In the genomic region with DNA sequence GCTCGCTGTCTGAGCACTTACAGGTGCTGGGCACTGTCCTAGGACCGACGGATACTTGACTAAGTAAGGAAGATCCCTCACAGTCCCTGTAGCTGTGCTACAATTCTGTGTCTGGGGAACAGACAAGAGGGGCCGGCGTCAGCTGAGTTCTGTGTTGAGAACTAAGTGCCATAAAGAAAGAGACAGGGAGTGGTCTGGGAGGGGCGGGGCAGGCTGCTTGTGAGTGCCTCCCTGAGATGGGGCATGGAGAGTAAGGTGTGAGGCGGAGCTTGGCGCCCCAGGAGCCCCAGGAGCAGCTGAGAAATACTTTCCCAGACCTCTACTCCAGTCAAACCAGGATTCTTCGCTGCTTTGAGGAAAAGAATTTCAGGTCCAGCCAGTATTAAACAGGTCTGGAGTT, we compare ENCODE assay signal across 27 mouse cellular contexts.
DNase-seq lines count a peak whose midpoint lies in the region; ATAC-seq and TF ChIP-seq lines count a peak whose summit lies in the region.
"Had no signal": no experiment of that assay in that cellular context is flagged by ENCODE, and none has a peak within 500 bp of the region (broad histone marks: within the 10 kb centered on the region; RNA-seq: fewer than 3 reads in every experiment).

No protein-coding gene starts in this region.

- TF ChIP-seq EP300 in liver, postnatal 0 days (IDR thresholded peaks at IDR 0.05; ENCODE audit: low read depth) = no peak
- no peak for TF ChIP-seq EP300 in liver, embryonic 14.5 days (IDR thresholded peaks at IDR 0.05; ENCODE audit: low read depth)

- no peak overlapping the region for H3K4me3 ChIP-seq in liver, postnatal 0 days (ENCODE audit: low read depth, low read length)
- no peak overlapping the region for H3K4me3 ChIP-seq in midbrain, embryonic 11.5 days (ENCODE audit: low read depth, low read length)
- H3K4me3 ChIP-seq in midbrain, embryonic 14.5 days (replicated peaks; ENCODE audit: low read depth, low read length) = no peak overlapping the region
- no peak overlapping the region for H3K4me3 ChIP-seq in liver, embryonic 14.5 days (ENCODE audit: insufficient read depth in 1 of 2, low read depth in 2 of 2, low read length in 2 of 2)
- H3K4me3 ChIP-seq in thymus, adult 2 months (ENCODE audit: control insufficient read depth, insufficient read depth, low read length) = no peak overlapping the region
- H3K4me3 ChIP-seq: embryonic facial prominence, embryonic 15.5 days; gastrocnemius, adult 2 months; heart, embryonic 15.5 days; hindbrain, embryonic 13.5 days; limb, embryonic 15.5 days; midbrain, embryonic 15.5 days; neural tube, embryonic 13.5 days had no signal

- H3K4me2 ChIP-seq in liver, postnatal 0 days (ENCODE audit: low read depth, low read length) = no peak overlapping the region
- H3K4me2 ChIP-seq in midbrain, embryonic 11.5 days = no peak overlapping the region
- no peak overlapping the region for H3K4me2 ChIP-seq in midbrain, embryonic 14.5 days (ENCODE audit: low read length)
- H3K4me2 ChIP-seq in liver, embryonic 14.5 days (ENCODE audit: low read depth) = no peak overlapping the region
- H3K4me2 ChIP-seq: embryonic facial prominence, embryonic 15.5 days; heart, embryonic 15.5 days; hindbrain, embryonic 13.5 days; limb, embryonic 15.5 days; midbrain, embryonic 15.5 days; neural tube, embryonic 13.5 days had no signal

- peak; percentile 68 for DNase-seq in liver
- no peak for DNase-seq in liver, postnatal 0 days
- peak; percentile 77 for DNase-seq in midbrain, embryonic 11.5 days (ENCODE audit: low spot score, missing footprints)
- no peak for DNase-seq in midbrain, embryonic 14.5 days
- DNase-seq in liver, embryonic 14.5 days (ENCODE audit: low read depth in 3 of 3, low spot score in 3 of 3) = no peak
- DNase-seq in thymus, adult 2 months = no peak
- DNase-seq in testis, postnatal 14 days (ENCODE audit: low spot score) = no peak
- DNase-seq: adrenal gland, adult 2 months; B cell, adult 2 months; cerebellum, adult 11-12 months; cerebellum, postnatal 10 days; gastrocnemius, adult 2 months; heart, postnatal 36 days; kidney, adult 9 months; kidney, postnatal 36 days; retina, postnatal 1 day; thymus, postnatal 36 days had no signal

- no peaks in the 10 kb centered on the region for H3K27me3 ChIP-seq in liver, postnatal 0 days (ENCODE audit: insufficient read depth, low read length)
- H3K27me3 ChIP-seq in midbrain, embryonic 11.5 days (ENCODE audit: control insufficient read depth, insufficient read depth, low read length) = no peaks in the 10 kb centered on the region
- no peaks in the 10 kb centered on the region for H3K27me3 ChIP-seq in midbrain, embryonic 14.5 days (ENCODE audit: control insufficient read depth, insufficient read depth, low read length)
- no peaks in the 10 kb centered on the region for H3K27me3 ChIP-seq in liver, embryonic 14.5 days (ENCODE audit: control insufficient read depth, insufficient read depth, low read length)
- H3K27me3 ChIP-seq in thymus, adult 2 months (ENCODE audit: control insufficient read depth, insufficient read depth, low read length) = no peaks in the 10 kb centered on the region
- H3K27me3 ChIP-seq: CH12.LX; embryonic facial prominence, embryonic 15.5 days; heart, embryonic 15.5 days; hindbrain, embryonic 13.5 days; limb, embryonic 15.5 days; midbrain, embryonic 15.5 days; neural tube, embryonic 13.5 days; Patski had no signal

- H3K4me1 ChIP-seq in liver, postnatal 0 days (ENCODE audit: insufficient read depth) = peaks cover 3% of the 10 kb centered on the region; the same call in 1 of the 2 replicates
- peaks cover 8% of the 10 kb centered on the region for H3K4me1 ChIP-seq in midbrain, embryonic 11.5 days (ENCODE audit: control insufficient read depth, insufficient read depth, low read length)
- H3K4me1 ChIP-seq in midbrain, embryonic 14.5 days (ENCODE audit: control insufficient read depth, insufficient read depth, low read length) = peaks cover 4% of the 10 kb centered on the region; the same call in 1 of the 2 replicates
- peaks cover 4 to 13% of the 10 kb centered on the region in 2 experiments for H3K4me1 ChIP-seq in liver, embryonic 14.5 days (replicated peaks; ENCODE audit: control insufficient read depth in 2 of 2, insufficient read depth in 2 of 2, low read length in 1 of 2)
- peaks cover 22% of the 10 kb centered on the region for H3K4me1 ChIP-seq in thymus, adult 2 months (replicated peaks; ENCODE audit: control insufficient read depth, insufficient read depth, low read length)

- no peaks in the 10 kb centered on the region for H3K9me3 ChIP-seq in liver, postnatal 0 days (ENCODE audit: low read length)
- H3K9me3 ChIP-seq in midbrain, embryonic 11.5 days (ENCODE audit: control insufficient read depth, low read length) = no peaks in the 10 kb centered on the region
- H3K9me3 ChIP-seq in midbrain, embryonic 14.5 days (ENCODE audit: control insufficient read depth, low read length) = no peaks in the 10 kb centered on the region
- no peaks in the 10 kb centered on the region for H3K9me3 ChIP-seq in liver, embryonic 14.5 days (ENCODE audit: control insufficient read depth, low read length)
- H3K9me3 ChIP-seq: embryonic facial prominence, embryonic 15.5 days; heart, embryonic 15.5 days; hindbrain, embryonic 13.5 days; limb, embryonic 15.5 days; midbrain, embryonic 15.5 days; neural tube, embryonic 13.5 days had no signal

- no peak for TF ChIP-seq CTCF in liver, postnatal 0 days (IDR thresholded peaks at IDR 0.05; ENCODE audit: low read depth)
- no peak for TF ChIP-seq CTCF in liver, embryonic 14.5 days (IDR thresholded peaks at IDR 0.05; ENCODE audit: low read depth)
- no peak for TF ChIP-seq CTCF in thymus, adult 2 months (IDR thresholded peaks at IDR 0.05; ENCODE audit: borderline replicate concordance, control insufficient read depth, extremely low read depth, insufficient read depth, low read length, poor library complexity)

- 45% methylated on average over 9 of the region's 9 CpGs for WGBS in liver, postnatal 0 days (ENCODE audit: insufficient replicate concordance)
- WGBS in midbrain, embryonic 11.5 days = 29% methylated on average over 9 of the region's 9 CpGs
- 32% methylated on average over 9 of the region's 9 CpGs for WGBS in midbrain, embryonic 14.5 days
- 31% methylated on average over 9 of the region's 9 CpGs for WGBS in liver, embryonic 14.5 days (ENCODE audit: insufficient replicate concordance)
- 81% methylated on average over 9 of the region's 9 CpGs for WGBS in thymus, adult 2 months

- H3K9ac ChIP-seq in liver, postnatal 0 days (replicated peaks) = no peak overlapping the region
- no peak overlapping the region for H3K9ac ChIP-seq in midbrain, embryonic 11.5 days (ENCODE audit: low read length)
- H3K9ac ChIP-seq in midbrain, embryonic 14.5 days (replicated peaks; ENCODE audit: low read length) = no peak overlapping the region
- H3K9ac ChIP-seq in liver, embryonic 14.5 days (replicated peaks) = no peak overlapping the region
- H3K9ac ChIP-seq: embryonic facial prominence, embryonic 15.5 days; heart, embryonic 15.5 days; hindbrain, embryonic 13.5 days; limb, embryonic 15.5 days; midbrain, embryonic 15.5 days; neural tube, embryonic 13.5 days had no signal

- no peak overlapping the region for H3K27ac ChIP-seq in liver, postnatal 0 days (ENCODE audit: low read depth)
- no peak overlapping the region for H3K27ac ChIP-seq in midbrain, embryonic 11.5 days (ENCODE audit: low read depth, low read length)
- no peak overlapping the region for H3K27ac ChIP-seq in midbrain, embryonic 14.5 days (replicated peaks; ENCODE audit: low read depth, low read length)
- H3K27ac ChIP-seq in liver, embryonic 14.5 days = no peak overlapping the region
- H3K27ac ChIP-seq in thymus, adult 2 months (ENCODE audit: control insufficient read depth, insufficient read depth, low read length) = no peak overlapping the region
- H3K27ac ChIP-seq: embryonic facial prominence, embryonic 15.5 days; gastrocnemius, adult 2 months; heart, embryonic 15.5 days; hindbrain, embryonic 13.5 days; limb, embryonic 15.5 days; midbrain, embryonic 15.5 days; neural tube, embryonic 13.5 days had no signal

- TF ChIP-seq POLR2A in thymus, adult 2 months (IDR thresholded peaks at IDR 0.05; ENCODE audit: control insufficient read depth, extremely low read depth, insufficient read depth, low read length, poor library complexity) = no peak

- no peaks in the 10 kb centered on the region for H3K36me3 ChIP-seq in liver, postnatal 0 days (replicated peaks; ENCODE audit: insufficient read depth, low read length)
- no peaks in the 10 kb centered on the region for H3K36me3 ChIP-seq in midbrain, embryonic 11.5 days (ENCODE audit: control insufficient read depth, insufficient read depth, low read length)
- H3K36me3 ChIP-seq in midbrain, embryonic 14.5 days (ENCODE audit: control insufficient read depth, insufficient read depth, low read length) = no peaks in the 10 kb centered on the region
- H3K36me3 ChIP-seq in liver, embryonic 14.5 days (replicated peaks; ENCODE audit: control insufficient read depth, insufficient read depth, low read depth) = no peaks in the 10 kb centered on the region
- no peaks in the 10 kb centered on the region for H3K36me3 ChIP-seq in thymus, adult 2 months (ENCODE audit: control insufficient read depth, insufficient read depth, low read length)
- H3K36me3 ChIP-seq: embryonic facial prominence, embryonic 15.5 days; G1E; heart, embryonic 15.5 days; hindbrain, embryonic 13.5 days; limb, embryonic 15.5 days; midbrain, embryonic 15.5 days; neural tube, embryonic 13.5 days had no signal

- no peak for ATAC-seq in liver, postnatal 0 days
- no peak for ATAC-seq in midbrain, embryonic 11.5 days (ENCODE audit: low FRiP score)
- no peak for ATAC-seq in midbrain, embryonic 14.5 days (ENCODE audit: low FRiP score, low TSS enrichment)
- ATAC-seq in liver, embryonic 14.5 days (ENCODE audit: insufficient read depth) = peak; percentile 65
- ATAC-seq: forebrain, embryonic 14.5 days; midbrain, embryonic 15.5 days; Patski had no signal

Comparison
In these comparisons a context has a peak if more than half of its experiments do, and no peak if none do; other contexts are left out.
1. DNase-seq: peak in liver (single experiment) and midbrain, embryonic 11.5 days (single experiment); none in liver, postnatal 0 days (single experiment), midbrain, embryonic 14.5 days (single experiment), liver, embryonic 14.5 days (0 of 3), thymus, adult 2 months (single experiment) and testis, postnatal 14 days (single experiment).